In genomic region chr14:103112606-103113363, GRCm38 (mm10) we compare ENCODE assay signal across 25 mouse cellular contexts. TPM values are rescaled to one million over a fixed set of nuclear protein-coding genes. Genes with fewer than 3 reads are reported as not detected.
DNase-seq lines count a peak whose midpoint lies in the region; ATAC-seq and TF ChIP-seq lines count a peak whose summit lies in the region.
"Had no signal": no experiment of that assay in that cellular context is flagged by ENCODE, and none has a peak within 500 bp of the region (broad histone marks: within the 10 kb centered on the region; RNA-seq: fewer than 3 reads in every experiment).

No protein-coding gene starts in this region.

- WGBS in forebrain, embryonic 16.5 days, result 87% methylated on average over 3 of the region's 3 CpGs
- 78% methylated on average over 3 of the region's 3 CpGs for WGBS in forebrain, postnatal 0 days
- WGBS in kidney, embryonic 15.5 days, result 85% methylated on average over 3 of the region's 3 CpGs
- WGBS in small intestine, adult 2 months, result 59% methylated on average over 3 of the region's 3 CpGs
- WGBS in hindbrain, embryonic 11.5 days, result 92% methylated on average over 3 of the region's 3 CpGs

- H3K27me3 ChIP-seq in forebrain, embryonic 16.5 days (replicated peaks; ENCODE audit: control insufficient read depth, insufficient read depth, low read length), result no peaks in the 10 kb centered on the region
- H3K27me3 ChIP-seq in forebrain, postnatal 0 days (ENCODE audit: insufficient read depth, low read length), result no peaks in the 10 kb centered on the region
- H3K27me3 ChIP-seq in kidney, embryonic 15.5 days, result no peaks in the 10 kb centered on the region
- H3K27me3 ChIP-seq in small intestine, adult 2 months (ENCODE audit: control insufficient read depth, insufficient read depth, low read length), result no peaks in the 10 kb centered on the region
- no peaks in the 10 kb centered on the region for H3K27me3 ChIP-seq in hindbrain, embryonic 11.5 days (ENCODE audit: control insufficient read depth, insufficient read depth, low read length)
- H3K27me3 ChIP-seq: heart, embryonic 15.5 days; limb, embryonic 12.5 days; Patski had no signal

- ATAC-seq in forebrain, embryonic 16.5 days, result peak; percentile 67
- ATAC-seq in forebrain, postnatal 0 days, result no peak; the same call in 1 of the 2 replicates
- no peak for ATAC-seq in kidney, embryonic 15.5 days (replicated peaks; ENCODE audit: low FRiP score)
- no peak for ATAC-seq in hindbrain, embryonic 11.5 days (ENCODE audit: low FRiP score)
- ATAC-seq: inflammation-experienced regulatory T-cells, adult 6 months; liver, postnatal 0 days; lung, postnatal 0 days; Patski had no signal

- DNase-seq in forebrain, postnatal 0 days, result no peak
- peak; percentile 82 for DNase-seq in kidney, adult 9 months
- peak; percentile 40 for DNase-seq in brain, embryonic 14.5 days (ENCODE audit: low read depth)
- no peak for DNase-seq in hindbrain, embryonic 11.5 days (ENCODE audit: low spot score)
- DNase-seq: adrenal gland, postnatal 36 days; cerebellum, adult 11-12 months; cerebellum, postnatal 10 days; gastrocnemius, postnatal 36 days; heart, postnatal 36 days; layer of hippocampus, postnatal 36 days; liver, postnatal 0 days; thymus, adult 2 months; thymus, postnatal 4 days had no signal

- no peak overlapping the region for H3K9ac ChIP-seq in forebrain, embryonic 16.5 days (replicated peaks; ENCODE audit: low read depth, low read length)
- no peak overlapping the region for H3K9ac ChIP-seq in forebrain, postnatal 0 days
- no peak overlapping the region for H3K9ac ChIP-seq in kidney, embryonic 15.5 days
- no peak overlapping the region for H3K9ac ChIP-seq in hindbrain, embryonic 11.5 days (ENCODE audit: low read depth, low read length)
- H3K9ac ChIP-seq: heart, embryonic 15.5 days; hindbrain, embryonic 14.5 days; limb, embryonic 12.5 days; liver, postnatal 0 days had no signal

- no peak for TF ChIP-seq POLR2A in brain, embryonic 14.5 days (IDR thresholded peaks at IDR 0.05; ENCODE audit: borderline replicate concordance, extremely low read depth, insufficient read depth, insufficient read length, poor library complexity, severe bottlenecking)
- no peak for TF ChIP-seq POLR2A in small intestine, adult 2 months (IDR thresholded peaks at IDR 0.05; ENCODE audit: low read depth, low read length)

- no peak for TF ChIP-seq CTCF in forebrain, postnatal 0 days (IDR thresholded peaks at IDR 0.05; ENCODE audit: low read depth)
- TF ChIP-seq CTCF in brain, embryonic 14.5 days (IDR thresholded peaks at IDR 0.05; ENCODE audit: borderline replicate concordance, extremely low read depth, insufficient read depth, insufficient read length), result no peak
- TF ChIP-seq CTCF in small intestine, adult 2 months (IDR thresholded peaks at IDR 0.05; ENCODE audit: extremely low read depth, insufficient read length, insufficient replicate concordance, low read depth, low read length), result no peak

- no peaks in the 10 kb centered on the region for H3K9me3 ChIP-seq in forebrain, embryonic 16.5 days (ENCODE audit: control insufficient read depth, low read length)
- H3K9me3 ChIP-seq in forebrain, postnatal 0 days (ENCODE audit: low read length), result no peaks in the 10 kb centered on the region
- no peaks in the 10 kb centered on the region for H3K9me3 ChIP-seq in kidney, embryonic 15.5 days (replicated peaks)
- H3K9me3 ChIP-seq in hindbrain, embryonic 11.5 days (ENCODE audit: control insufficient read depth, low read length), result no peaks in the 10 kb centered on the region
- H3K9me3 ChIP-seq: embryonic facial prominence, embryonic 10.5 days; heart, embryonic 15.5 days; limb, embryonic 12.5 days had no signal

- H3K4me1 ChIP-seq in forebrain, embryonic 16.5 days (replicated peaks; ENCODE audit: control insufficient read depth, insufficient read depth, low read length), result no peaks in the 10 kb centered on the region
- H3K4me1 ChIP-seq in forebrain, postnatal 0 days (ENCODE audit: insufficient read depth), result no peaks in the 10 kb centered on the region
- H3K4me1 ChIP-seq in kidney, embryonic 15.5 days, result no peaks in the 10 kb centered on the region
- peaks cover 6% of the 10 kb centered on the region; the same call in 1 of the 2 replicates for H3K4me1 ChIP-seq in small intestine, adult 2 months (ENCODE audit: control insufficient read depth, insufficient read depth, insufficient read length, low read length)
- H3K4me1 ChIP-seq in hindbrain, embryonic 11.5 days (replicated peaks; ENCODE audit: control insufficient read depth, insufficient read depth, low read length), result no peaks in the 10 kb centered on the region
- H3K4me1 ChIP-seq: embryonic facial prominence, embryonic 10.5 days; heart, embryonic 15.5 days; limb, embryonic 12.5 days had no signal

- H3K27ac ChIP-seq in forebrain, embryonic 16.5 days (ENCODE audit: low read length), result peak overlapping the region; percentile 41
- H3K27ac ChIP-seq in forebrain, postnatal 0 days (ENCODE audit: low read depth, low read length), result no peak overlapping the region
- H3K27ac ChIP-seq in kidney, embryonic 15.5 days, result no peak overlapping the region
- H3K27ac ChIP-seq in small intestine, adult 2 months (ENCODE audit: insufficient read depth, low read depth, low read length), result peak overlapping the region; percentile 34; the same call in 1 of the 2 replicates
- H3K27ac ChIP-seq in hindbrain, embryonic 11.5 days (ENCODE audit: low read depth, low read length), result no peak overlapping the region
- H3K27ac ChIP-seq: embryonic facial prominence, embryonic 10.5 days; heart, embryonic 15.5 days; hindbrain, embryonic 14.5 days; limb, embryonic 12.5 days; macrophage had no signal

- no peak overlapping the region for H3K4me3 ChIP-seq in forebrain, embryonic 16.5 days (replicated peaks; ENCODE audit: low read length)
- H3K4me3 ChIP-seq in forebrain, postnatal 0 days (ENCODE audit: low read depth, low read length), result no peak overlapping the region
- H3K4me3 ChIP-seq in kidney, embryonic 15.5 days (replicated peaks), result no peak overlapping the region
- no peak overlapping the region for H3K4me3 ChIP-seq in small intestine, adult 2 months (ENCODE audit: low read depth, low read length)
- H3K4me3 ChIP-seq in hindbrain, embryonic 11.5 days (ENCODE audit: low read depth, low read length), result no peak overlapping the region
- H3K4me3 ChIP-seq: embryonic facial prominence, embryonic 10.5 days; heart, embryonic 15.5 days; limb, embryonic 12.5 days had no signal

- peaks cover 26% of the 10 kb centered on the region for H3K36me3 ChIP-seq in forebrain, embryonic 16.5 days (ENCODE audit: control insufficient read depth, insufficient read depth)
- H3K36me3 ChIP-seq in forebrain, postnatal 0 days (ENCODE audit: insufficient read depth), result peaks cover 33% of the 10 kb centered on the region
- H3K36me3 ChIP-seq in kidney, embryonic 15.5 days, result peaks cover 50% of the 10 kb centered on the region
- H3K36me3 ChIP-seq in small intestine, adult 2 months (ENCODE audit: control insufficient read depth, insufficient read depth, low read length), result peaks cover 7% of the 10 kb centered on the region
- 0 out of 2 replicates have a peak, but pooled peaks cover 5% of the 10 kb centered on the region for H3K36me3 ChIP-seq in hindbrain, embryonic 11.5 days (ENCODE audit: control insufficient read depth, insufficient read depth, low read length)

- no peak overlapping the region for H3K4me2 ChIP-seq in forebrain, embryonic 16.5 days (ENCODE audit: low read length)
- no peak overlapping the region for H3K4me2 ChIP-seq in forebrain, postnatal 0 days (ENCODE audit: low read depth)
- no peak overlapping the region for H3K4me2 ChIP-seq in kidney, embryonic 15.5 days
- no peak overlapping the region for H3K4me2 ChIP-seq in hindbrain, embryonic 11.5 days (replicated peaks; ENCODE audit: low read depth, low read length)
- H3K4me2 ChIP-seq: heart, embryonic 15.5 days; hindbrain, embryonic 14.5 days; limb, embryonic 12.5 days; liver, embryonic 11.5 days had no signal

RNA-seq across cellular contexts. Expression of gene Fbxl3, which starts 13.4 kb away (rescaled TPM):
- 26.5 and 31.0 TPM in 2 replicates for polyA plus RNA-seq in forebrain, embryonic 16.5 days (2015; fragmentation: Nextera tagmentation; extraction: Ambion mirVana)
- 63.9 and 77.4 TPM in 2 replicates for total RNA-seq in forebrain, postnatal 0 days (2014; rRNA removed)
- 18.0 and 22.7 TPM in 2 replicates for polyA plus RNA-seq in forebrain, postnatal 0 days (2015; fragmentation: Nextera tagmentation; extraction: Ambion mirVana)
- polyA plus RNA-seq in kidney, embryonic 15.5 days (2015; fragmentation: Nextera tagmentation; extraction: Ambion mirVana), result 22.8 and 23.9 TPM in 2 replicates
- 78.8 and 84.4 TPM in 2 replicates for polyA plus RNA-seq in brain, embryonic 14.5 days (2012; rRNA removed)
- 28.2 and 79.8 TPM in 2 replicates for polyA plus RNA-seq in small intestine, adult 2 months (2012; rRNA removed)
- 25.7 and 30.9 TPM in 2 replicates for polyA plus RNA-seq in hindbrain, embryonic 11.5 days (2014; fragmentation: Nextera tagmentation; extraction: Ambion mirVana)

RNA-seq across cellular contexts. Expression of gene Cln5, which starts 42.8 kb away (rescaled TPM):
- 9.4 TPM in 2 replicates for polyA plus RNA-seq in forebrain, embryonic 16.5 days (2015; fragmentation: Nextera tagmentation; extraction: Ambion mirVana)
- 7.6 and 8.8 TPM in 2 replicates for total RNA-seq in forebrain, postnatal 0 days (2014; rRNA removed)
- polyA plus RNA-seq in forebrain, postnatal 0 days (2015; fragmentation: Nextera tagmentation; extraction: Ambion mirVana), result 7.2 and 9.7 TPM in 2 replicates
- polyA plus RNA-seq in kidney, embryonic 15.5 days (2015; fragmentation: Nextera tagmentation; extraction: Ambion mirVana), result 33.9 and 34.6 TPM in 2 replicates
- 8.6 and 9.7 TPM in 2 replicates for polyA plus RNA-seq in brain, embryonic 14.5 days (2012; rRNA removed)
- polyA plus RNA-seq in small intestine, adult 2 months (2012; rRNA removed), result 7.2 and 15.9 TPM in 2 replicates
- polyA plus RNA-seq in hindbrain, embryonic 11.5 days (2014; fragmentation: Nextera tagmentation; extraction: Ambion mirVana), result 29.3 and 32.2 TPM in 2 replicates

Comparison
In these comparisons a context has a peak if more than half of its experiments do, and no peak if none do; other contexts are left out.
1. H3K27ac ChIP-seq: peak in forebrain, embryonic 16.5 days (single experiment) and small intestine, adult 2 months (single experiment); none in forebrain, postnatal 0 days (single experiment), kidney, embryonic 15.5 days (single experiment) and hindbrain, embryonic 11.5 days (single experiment).
2. DNase-seq: peak in kidney, adult 9 months (single experiment) and brain, embryonic 14.5 days (single experiment); none in forebrain, postnatal 0 days (single experiment) and hindbrain, embryonic 11.5 days (single experiment).